Mouse (Mus musculus) neutrophil, adult 5-6 weeks (primary cell): Measurements from ENCODE around the gene Poc1a. TPM values are rescaled to one million over a fixed set of nuclear protein-coding genes. Genes with fewer than 3 reads are reported as not detected.

Source experiments
- ATAC-seq: fragments of 151-379, 151-347 bp; 2 replicates; pipeline ENCODE4 v1.8.0; 2017; ENCODE audit warnings: mild to moderate bottlenecking, moderate TSS enrichment; ENCODE audit not compliant: insufficient number of reproducible peaks, poor library complexity, low FRiP score, severe bottlenecking; ENCODE audit errors: extremely low read depth
- total RNA-seq: library from RNA; stranded (forward); fragments of 200-1000 nt; gene quantifications from 2 replicates; pipeline ENCODE4 v1.2.3, GENCODE M21; 2017

Poc1a gene
- total RNA-seq, 1 experiment from 2014 or later: 1.4 TPM

GRCm38 (mm10) chr9:106261491-106261890 lies 19.4 kb upstream of the Poc1a start:
- no peak for ATAC-seq

GRCm38 (mm10) chr9:106262075-106262474 lies 18.8 kb upstream of the Poc1a start:
- no peak for ATAC-seq

GRCm38 (mm10) chr9:106263381-106263924 lies 17.4 kb upstream of the Poc1a start:
- no peak for ATAC-seq

GRCm38 (mm10) chr9:106265358-106266075 lies 15.3 kb upstream of the Poc1a start:
- no peak for ATAC-seq

GRCm38 (mm10) chr9:106266936-106267657 lies 13.8 kb upstream of the Poc1a start:
- ATAC-seq: no peak

- ATAC-seq: no peak
Measured at GRCm38 (mm10) chr9:106268421-106268820, 12.4 kb upstream of the Poc1a start.

- no peak for ATAC-seq
Measured at GRCm38 (mm10) chr9:106269076-106269788, 11.6 kb upstream of the Poc1a start.

GRCm38 (mm10) chr9:106269879-106270278 lies 11.0 kb upstream of the Poc1a start:
- peak; percentile 61 for ATAC-seq

GRCm38 (mm10) chr9:106270656-106271055 lies 10.2 kb upstream of the Poc1a start:
- no peak for ATAC-seq

- ATAC-seq: no peak
Measured at GRCm38 (mm10) chr9:106272288-106272687, 8.6 kb upstream of the Poc1a start.

- ATAC-seq: no peak
Measured at GRCm38 (mm10) chr9:106273276-106273675, 7.6 kb upstream of the Poc1a start.

GRCm38 (mm10) chr9:106273791-106274190 lies 7.1 kb upstream of the Poc1a start:
- ATAC-seq: no peak

- ATAC-seq: no peak
Measured at GRCm38 (mm10) chr9:106274652-106275180, 6.1 kb upstream of the Poc1a start.

GRCm38 (mm10) chr9:106275806-106276205 lies 5.1 kb upstream of the Poc1a start:
- no peak for ATAC-seq

- ATAC-seq: peak; percentile 51
Measured at GRCm38 (mm10) chr9:106280386-106280785, 475 bp upstream of the Poc1a start.

- no peak for ATAC-seq
Measured at GRCm38 (mm10) chr9:106282024-106282423, 1.2 kb downstream of the Poc1a start.

GRCm38 (mm10) chr9:106287165-106287564 lies 6.3 kb downstream of the Poc1a start:
- no peak for ATAC-seq

- peak; percentile 76 for ATAC-seq
Measured at GRCm38 (mm10) chr9:106288864-106289263, 8.0 kb downstream of the Poc1a start.

- ATAC-seq: no peak
Measured at GRCm38 (mm10) chr9:106289841-106290240, 9.0 kb downstream of the Poc1a start.
